Mouse (Mus musculus) adipocyte (in vitro differentiated cells): ENCODE data around the gene Foxp1.

Experiments
- DNase-seq: peaks from one replicate; pipeline ENCODE4 v3.0.0-alpha.2; 2016; ENCODE audit warnings: low spot score

The Foxp1 gene

GRCm38 (mm10) chr6:98993231-98993630 is 529.3 kb downstream of the Foxp1 start:
- DNase-seq = no peak

- no peak for DNase-seq
Measured at GRCm38 (mm10) chr6:98992772-98993147, 529.8 kb downstream of the Foxp1 start.

DNA sequence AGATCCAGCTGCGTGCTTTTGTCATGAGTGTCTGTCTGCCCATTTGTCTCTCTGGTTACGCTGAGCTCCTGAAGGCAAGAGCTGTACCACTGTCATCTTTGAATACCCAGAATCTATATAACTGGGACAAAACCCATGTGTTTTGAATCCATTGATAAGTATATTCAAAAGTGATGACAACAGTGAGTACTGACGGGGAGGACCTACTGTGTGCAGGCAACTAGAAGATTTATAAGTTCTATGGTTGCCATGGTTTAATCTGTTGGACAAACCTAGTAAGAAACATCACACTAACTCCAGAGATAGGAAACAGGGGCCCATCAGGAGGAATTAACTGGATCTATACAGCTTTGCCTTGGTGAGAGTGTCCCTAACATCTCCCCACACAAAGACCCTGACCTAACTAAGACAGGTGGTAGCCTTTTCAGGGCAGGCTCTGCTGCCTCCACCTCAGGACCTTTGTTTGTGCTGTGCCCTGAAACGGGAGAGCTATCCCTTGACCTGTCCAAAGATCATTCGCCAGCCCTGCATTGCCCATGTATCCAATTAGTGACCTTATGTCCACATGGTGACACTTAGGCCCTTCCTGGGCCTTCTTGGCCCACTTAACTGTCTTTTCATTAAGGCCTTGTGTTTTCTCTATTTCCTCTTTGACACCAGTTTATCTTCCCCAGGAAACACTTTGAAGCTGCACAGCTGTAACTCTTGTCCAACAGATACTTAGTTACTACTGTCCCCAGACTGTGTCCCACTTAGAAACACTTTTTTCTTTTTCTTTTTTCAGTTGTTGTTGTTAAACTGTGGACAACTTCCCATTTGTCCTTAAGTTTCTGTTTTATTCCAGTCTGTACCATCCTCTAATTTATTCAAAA is 530.4 kb downstream of the Foxp1 start:
- DNase-seq = no peak

- no peak for DNase-seq
Measured at GRCm38 (mm10) chr6:98987533-98988169, 534.9 kb downstream of the Foxp1 start.

DNA sequence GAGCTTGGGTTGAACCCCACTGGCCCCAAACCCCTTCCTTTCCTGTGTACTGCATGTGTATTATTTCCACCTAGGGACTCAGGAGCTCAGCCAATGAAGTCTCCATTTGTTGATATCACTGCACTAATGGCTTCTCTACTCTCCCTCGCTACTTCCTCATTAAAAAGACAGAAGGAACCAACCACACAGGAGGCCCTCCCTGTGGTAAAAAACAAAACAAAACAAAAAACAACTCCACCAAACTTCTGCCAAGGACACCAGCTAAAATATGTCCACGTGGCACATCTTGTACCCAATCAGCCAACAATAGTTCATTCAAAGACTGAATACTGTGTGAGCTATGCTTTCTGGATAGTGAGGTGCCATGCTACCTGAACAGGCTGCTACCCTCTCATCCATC is 537.1 kb downstream of the Foxp1 start:
- DNase-seq = no peak

- DNase-seq = no peak
Measured at GRCm38 (mm10) chr6:98984626-98985025, 537.9 kb downstream of the Foxp1 start.

DNA sequence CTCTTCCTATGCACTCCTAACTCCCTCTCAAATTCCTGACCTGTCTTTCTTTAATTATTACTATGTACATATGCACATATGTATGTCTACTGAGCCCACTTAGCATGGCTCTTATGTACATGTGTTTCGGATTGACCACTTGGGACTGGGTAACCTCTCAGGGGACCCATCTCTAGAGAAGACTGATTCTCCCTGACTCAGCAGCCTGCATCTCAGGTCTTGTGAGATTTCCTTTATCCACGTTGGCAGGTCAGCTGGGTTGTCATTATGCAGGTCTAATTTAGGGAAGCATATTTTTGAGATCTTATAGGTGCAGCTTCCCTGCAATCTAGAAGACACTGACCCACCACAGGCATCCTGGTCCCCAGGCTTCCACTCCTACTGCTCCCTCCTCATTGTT is 538.5 kb downstream of the Foxp1 start:
- no peak for DNase-seq

DNA sequence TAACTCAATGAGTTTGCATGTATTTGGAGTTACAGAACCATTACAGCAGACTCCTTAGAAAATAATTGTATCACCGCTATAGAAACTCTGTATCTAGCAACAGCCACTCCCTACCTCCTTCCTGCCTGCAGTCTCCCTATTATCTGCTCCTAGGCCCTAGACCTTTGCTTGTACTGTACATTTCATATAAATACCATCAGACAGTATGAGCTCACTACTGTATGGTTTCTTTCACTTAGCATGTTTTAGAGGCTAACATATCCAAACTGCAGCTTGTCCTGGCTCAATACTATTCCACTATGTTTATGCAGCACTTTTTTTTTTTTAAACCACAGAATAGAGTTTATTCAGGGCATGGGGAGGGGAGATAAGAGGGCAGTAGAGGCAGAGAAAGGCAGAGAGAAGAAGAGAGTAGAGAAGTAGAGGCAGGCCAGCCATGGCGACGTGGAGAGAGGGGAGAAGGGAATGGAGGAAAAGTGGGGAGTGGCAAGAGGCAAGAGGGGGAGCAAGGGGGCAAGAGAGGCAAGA is 539.1 kb downstream of the Foxp1 start:
- no peak for DNase-seq

DNA sequence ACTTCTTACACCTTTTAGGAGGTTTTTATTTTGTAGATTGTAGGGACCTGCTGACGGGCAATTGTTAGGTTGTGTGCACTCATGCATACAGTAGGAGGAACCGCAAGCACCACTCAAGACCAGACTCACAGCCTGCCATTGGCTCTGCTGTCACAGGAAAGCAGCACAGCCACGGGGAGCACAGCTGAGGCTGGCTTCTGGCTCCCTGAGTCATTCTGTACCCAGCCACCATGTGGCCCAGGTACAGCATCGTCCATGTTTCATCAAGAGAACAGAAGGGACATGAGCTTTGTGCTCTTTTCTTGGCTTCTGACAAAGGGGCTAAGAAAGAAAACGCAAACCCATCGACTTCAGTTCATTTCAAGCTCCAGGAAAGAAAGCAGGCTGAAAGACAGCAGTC is 541.3 kb downstream of the Foxp1 start:
- no peak for DNase-seq

DNA sequence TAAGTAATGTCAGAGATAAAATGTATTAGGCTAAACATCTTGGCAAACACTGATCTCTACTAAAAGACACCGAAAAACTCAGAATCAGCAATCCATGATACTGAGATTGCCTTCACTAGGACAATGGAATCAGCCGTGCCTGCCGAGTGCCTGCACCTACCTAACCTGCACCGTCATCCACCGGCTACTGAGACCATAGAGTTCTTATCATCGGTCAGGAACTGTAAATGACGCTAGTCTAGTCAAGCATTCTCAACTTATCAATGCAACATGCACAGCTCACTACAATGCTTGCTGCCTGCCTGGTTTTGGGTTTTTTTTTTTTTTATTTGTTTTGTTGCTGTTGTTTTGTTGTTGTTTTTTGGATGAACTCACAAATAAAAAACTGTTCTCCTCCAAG is 542.1 kb downstream of the Foxp1 start:
- DNase-seq = no peak

DNA sequence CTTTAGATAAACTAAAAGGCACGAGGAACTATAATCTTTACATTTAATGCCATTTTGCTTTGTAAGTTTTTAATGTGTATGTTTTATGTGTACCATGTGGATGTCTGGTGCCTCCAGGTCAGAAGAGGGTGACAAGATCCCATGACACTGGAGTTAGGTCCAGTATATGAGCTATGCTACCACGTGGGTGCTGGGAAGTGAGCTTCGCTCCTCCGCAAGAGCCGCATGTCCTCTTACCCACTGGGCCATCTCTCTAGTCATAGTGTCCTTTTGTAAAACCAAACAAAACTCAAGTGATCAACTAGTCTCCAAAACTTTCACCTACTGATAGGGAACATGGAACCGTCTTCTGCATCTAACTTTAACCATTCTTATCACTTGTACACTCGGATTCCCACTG is 542.5 kb downstream of the Foxp1 start:
- no peak for DNase-seq

DNA sequence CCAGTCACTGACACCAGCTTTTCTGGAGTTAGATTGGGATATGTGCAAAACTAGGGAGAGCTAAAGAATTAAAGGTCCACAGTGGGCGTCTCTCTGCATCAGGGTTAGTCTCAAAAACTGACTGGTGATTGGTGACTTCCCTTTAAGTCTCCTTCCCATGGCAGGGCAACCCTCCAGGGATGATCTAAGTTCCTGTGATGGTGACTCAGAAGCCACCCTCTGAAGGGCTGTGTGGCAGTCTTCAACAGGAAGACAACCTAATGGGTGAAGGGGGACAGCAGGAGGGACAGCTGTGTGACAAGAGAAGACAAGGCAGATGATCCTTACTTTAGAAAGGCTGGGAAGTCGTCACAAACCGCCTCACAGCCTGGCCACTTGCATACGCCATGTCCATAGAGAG is 544.7 kb downstream of the Foxp1 start:
- no peak for DNase-seq

GRCm38 (mm10) chr6:98975918-98976317 is 546.6 kb downstream of the Foxp1 start:
- no peak for DNase-seq

- no peak for DNase-seq
Measured at GRCm38 (mm10) chr6:98973433-98973832, 549.1 kb downstream of the Foxp1 start.

DNA sequence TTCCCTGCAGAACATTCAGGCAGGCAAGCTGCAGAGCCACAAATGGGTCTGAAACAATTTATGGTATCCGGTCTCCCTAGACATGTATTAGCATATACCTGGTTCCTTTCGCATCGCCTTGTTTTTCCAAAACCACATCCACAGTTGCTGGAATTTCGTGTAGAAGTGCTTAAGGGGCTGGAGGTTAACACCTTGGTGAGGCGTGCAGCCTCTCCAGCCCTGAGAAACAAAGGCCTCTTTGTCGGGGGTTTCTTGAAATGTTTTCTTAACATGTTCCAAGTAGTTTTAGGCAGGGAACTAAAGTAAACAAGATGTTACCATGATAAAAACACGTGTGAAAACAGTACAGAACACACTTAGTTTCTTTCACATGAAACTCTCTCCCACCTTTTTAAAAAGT is 550.1 kb downstream of the Foxp1 start:
- no peak for DNase-seq

DNA sequence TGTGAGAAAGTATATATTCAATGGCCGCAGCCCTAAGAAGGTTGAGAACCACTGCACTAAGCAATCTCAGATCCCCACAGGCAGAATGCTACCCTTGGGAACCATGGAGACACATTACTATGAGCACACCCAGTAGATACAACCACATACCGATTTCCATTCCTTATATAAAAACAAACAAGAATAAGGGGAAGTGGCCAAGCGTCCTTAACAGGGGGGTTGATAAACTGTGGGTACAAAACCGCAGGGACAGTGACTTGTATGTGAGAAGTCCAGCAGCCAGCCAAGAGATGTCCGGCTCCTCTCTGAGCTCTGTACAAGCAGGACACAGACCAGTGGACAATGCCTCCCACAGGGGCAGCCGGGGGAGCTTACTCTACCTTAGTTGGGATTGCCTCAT is 563.2 kb downstream of the Foxp1 start:
- no peak for DNase-seq

DNA sequence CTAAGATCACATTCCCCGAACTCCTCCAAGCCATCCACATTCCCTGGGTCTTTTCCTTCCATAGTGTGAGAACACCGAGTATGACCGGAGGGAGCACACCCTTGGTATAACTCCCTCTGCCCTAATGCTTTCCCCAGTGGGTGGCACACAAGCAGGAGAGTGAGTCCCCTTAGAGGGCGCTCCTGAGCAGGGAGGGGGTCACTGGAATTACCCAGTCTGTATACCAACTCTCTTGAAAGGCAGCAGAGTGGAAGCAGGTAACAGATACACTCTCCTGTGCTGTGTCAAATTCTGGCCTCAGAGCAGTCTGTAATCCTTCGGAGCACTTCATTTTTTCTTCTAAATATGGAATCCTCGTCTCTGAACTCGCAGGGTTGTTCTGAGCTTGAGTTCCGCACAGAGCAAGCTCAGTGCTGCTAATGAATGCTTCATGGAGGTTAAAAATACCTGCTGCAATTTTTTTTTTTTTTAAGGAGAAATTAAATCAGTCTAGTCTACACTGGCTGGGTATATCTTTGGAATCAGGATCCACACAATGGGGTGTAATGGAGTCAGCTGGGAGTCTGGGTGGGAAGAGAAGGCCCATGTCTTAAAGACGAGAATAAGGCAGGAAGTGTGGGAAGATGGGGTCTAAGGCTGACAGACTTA is 565.9 kb downstream of the Foxp1 start:
- no peak for DNase-seq

DNA sequence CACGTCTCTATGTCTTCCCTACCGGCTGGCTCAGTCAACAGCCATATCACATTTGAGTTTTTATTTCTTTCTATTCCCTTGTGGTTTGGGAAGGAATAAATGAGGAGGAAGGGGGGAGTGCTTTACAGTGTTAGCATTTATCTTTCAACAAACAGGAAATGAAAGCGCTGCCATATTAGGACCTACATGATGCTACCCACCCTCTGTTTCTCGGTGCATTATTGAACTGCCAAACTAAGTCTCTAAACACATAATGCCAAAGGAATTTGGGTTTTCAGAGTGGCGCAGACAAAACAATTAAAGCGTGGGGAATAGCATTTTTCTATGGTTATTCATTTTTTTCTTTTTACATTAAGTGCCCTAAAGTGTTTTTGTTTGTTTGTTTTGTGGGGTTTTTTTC is 566.8 kb downstream of the Foxp1 start:
- DNase-seq = no peak

- no peak for DNase-seq
Measured at GRCm38 (mm10) chr6:98954439-98954838, 568.1 kb downstream of the Foxp1 start.

DNA sequence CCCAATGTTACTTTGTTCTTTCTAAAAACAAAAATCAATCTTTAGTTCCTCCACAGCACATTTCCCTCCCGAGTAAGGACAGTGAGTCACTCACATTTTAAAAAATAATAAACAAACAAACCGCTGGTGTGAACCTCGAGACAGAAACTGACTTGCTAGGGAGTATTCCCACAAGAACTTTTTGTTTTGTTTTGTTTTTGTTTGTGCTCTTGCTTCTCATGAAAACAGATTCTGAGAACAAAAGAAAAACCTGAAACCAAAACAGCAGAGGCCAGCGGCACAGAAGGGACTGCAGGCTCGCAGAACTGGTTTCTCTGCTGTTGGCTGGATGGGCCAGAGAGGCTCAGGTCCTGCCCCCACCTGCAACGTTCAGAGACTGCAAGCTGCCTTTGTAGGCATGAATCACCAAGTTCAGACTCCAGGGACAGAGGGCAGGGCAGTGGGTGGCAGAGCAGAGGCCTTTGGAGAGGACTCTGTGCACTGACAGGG is 572.8 kb downstream of the Foxp1 start:
- peak; percentile 80 for DNase-seq

DNA sequence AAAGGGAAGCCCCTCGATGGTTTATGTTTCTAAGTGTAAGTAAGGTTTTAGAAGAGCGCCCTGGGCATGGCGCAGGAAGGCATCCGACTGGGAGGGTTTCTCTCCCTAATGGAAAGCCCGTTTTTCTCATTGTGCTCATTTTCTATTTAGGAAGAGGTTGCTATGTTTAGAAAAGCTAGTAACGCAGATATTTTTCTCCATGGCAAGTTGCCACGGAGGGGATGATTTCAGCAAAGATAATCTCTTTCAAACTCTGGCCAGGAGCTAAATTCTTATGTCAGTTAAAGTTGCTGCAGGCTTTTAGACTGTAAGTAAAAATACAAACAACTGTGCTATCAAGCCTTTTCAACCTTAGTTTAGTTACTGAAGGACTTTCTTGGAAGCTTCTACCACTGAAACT is 573.2 kb downstream of the Foxp1 start:
- DNase-seq = no peak
